Mouse (Mus musculus): ENCODE data around the gene Fat2.

Fat2 gene

DNA sequence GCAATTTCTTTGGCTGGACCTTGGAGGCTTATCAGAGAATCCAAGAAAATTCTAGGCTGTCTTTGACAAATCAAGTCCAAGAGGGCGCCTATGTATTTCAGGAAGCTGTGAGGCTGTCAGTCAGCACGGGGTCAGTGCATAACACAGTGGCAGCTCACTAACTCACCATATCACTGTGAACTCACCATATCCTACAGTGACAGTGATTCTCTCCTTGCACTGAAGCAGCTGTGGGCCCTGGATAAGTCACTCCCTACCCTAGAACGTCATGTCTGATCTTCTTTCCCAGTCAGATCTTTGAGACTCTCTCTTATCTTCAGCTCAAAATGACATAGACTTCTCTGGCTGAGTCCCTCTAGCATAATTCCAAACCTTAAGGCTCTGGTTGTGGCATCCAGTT is 96.9 kb downstream of the Fat2 start:
- no peak for DNase-seq (ENCODE audit: low spot score)

DNA sequence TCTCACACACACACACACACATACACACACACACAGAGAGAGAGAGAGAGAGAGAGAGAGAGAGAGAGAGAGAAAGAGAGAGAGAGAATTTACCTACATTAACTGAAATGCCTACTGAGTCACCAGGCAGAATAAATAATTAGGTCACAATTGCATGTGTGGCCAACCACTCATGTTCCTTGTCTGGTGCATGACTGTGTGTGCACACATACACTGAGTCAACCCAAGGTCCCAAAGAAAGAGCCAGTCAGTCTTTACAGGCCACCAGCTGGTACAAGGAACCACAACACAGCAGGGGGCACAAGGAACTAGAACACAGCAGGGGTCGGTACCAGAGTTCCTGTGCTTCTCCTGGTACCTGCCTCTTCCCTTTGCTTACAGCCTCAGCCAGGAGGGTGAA is 99.5 kb downstream of the Fat2 start:
- no peak for DNase-seq (ENCODE audit: low spot score)

GRCm38 (mm10) chr11:55234791-55235190 is 101.6 kb downstream of the Fat2 start:
- no peak for DNase-seq (ENCODE audit: low spot score)

DNA sequence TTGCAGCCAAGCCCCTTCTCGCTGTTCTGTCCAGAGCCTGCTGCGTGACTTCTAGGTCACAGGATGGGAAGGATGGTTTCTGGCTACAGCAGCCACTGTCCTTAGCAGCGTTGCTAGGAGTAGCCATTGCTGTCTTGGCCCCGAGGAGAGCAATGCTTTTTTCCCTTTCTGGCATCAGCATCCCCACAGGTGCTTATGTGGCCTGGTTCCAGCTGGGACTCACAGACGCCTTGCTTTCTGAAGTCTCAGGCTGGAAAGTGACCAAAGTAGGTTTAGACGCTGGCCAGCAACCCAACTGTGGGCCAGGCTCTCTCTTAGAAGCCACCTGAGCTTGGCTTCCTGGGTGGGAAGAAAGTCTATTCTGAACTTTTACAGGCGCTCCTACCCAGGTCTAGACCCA is 102.1 kb downstream of the Fat2 start:
- no peak for DNase-seq (ENCODE audit: low spot score)

GRCm38 (mm10) chr11:55231034-55231433 is 105.3 kb downstream of the Fat2 start:
- no peak for DNase-seq (ENCODE audit: low spot score)

DNA sequence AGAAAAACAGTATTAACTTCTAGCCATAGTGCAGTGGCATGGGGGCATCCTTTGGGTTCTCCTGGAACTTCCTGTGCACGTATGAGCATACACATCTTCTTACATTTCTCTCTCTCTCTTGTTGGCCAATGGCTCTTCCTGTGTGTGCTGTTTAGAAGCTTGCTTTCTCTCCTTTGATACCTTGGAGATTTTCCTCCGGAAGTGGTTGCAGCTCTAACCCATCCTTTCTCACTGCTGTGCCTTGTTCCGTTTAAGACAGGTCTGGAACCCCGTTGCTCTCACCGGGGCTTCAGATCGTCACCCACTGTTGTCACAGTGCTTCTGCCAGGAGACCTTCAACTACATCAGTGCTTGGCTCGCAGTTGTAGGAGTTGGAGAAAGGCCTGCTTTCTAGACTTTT is 115.1 kb downstream of the Fat2 start:
- DNase-seq (ENCODE audit: low spot score) = no peak

DNA sequence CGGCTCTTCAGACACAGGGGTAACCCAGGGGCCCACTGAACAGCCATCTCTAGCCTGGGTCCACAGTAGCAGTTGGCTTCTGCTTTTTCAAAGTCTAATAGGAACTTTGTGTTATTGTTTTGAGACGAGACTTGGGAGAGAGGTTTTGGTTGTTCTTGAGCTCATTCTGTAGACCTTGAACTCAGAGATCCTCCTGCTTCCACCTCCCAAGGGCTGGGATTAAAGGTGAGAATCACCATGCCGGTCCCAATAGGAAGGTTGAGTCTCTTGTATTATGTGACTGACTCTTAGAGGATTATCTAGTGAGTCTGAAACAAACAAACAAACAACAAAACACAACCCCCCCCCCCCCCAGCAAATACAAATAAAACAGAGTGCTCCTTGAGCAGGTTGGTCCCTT is 117.9 kb downstream of the Fat2 start:
- no peak for DNase-seq (ENCODE audit: low spot score)

DNA sequence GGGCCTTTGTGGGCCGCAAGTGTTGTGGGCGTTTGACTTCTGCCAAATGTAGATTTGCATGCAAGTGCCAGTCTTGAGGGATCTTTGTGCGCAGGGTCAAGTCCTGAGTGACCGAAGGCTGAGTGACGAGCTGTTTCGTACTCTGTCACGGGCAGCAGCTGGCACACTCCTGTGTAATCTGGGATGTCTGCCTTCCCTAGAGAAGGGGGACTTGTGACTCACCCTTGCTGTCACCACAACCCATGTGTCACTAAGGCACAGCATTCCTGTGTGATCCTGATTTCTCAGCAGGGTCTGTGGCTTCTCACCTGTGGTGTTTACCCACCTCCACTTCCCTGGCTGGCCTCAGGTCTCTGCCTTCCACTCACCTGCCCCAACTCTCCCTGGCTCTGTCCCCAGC is 118.5 kb downstream of the Fat2 start:
- DNase-seq (ENCODE audit: low spot score) = no peak

DNA sequence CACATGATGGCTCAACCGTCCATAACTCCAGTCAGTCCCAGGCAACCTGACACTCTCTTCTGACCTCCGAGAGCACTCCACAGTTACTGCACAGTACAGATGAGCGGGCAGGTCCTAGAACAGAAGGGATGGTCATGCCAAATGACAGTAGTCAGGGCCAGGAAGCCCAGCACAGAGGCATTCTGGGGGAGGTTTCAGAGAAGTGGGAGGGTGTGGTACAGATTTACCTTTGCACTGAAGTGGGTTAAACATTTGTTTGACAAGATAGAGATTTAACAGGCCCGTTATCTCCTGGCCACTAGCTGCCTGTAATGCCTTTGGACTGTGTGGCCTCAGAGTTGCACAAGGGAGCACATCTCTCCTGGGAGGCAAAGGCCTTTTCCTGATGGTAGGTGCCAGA is 118.9 kb downstream of the Fat2 start:
- DNase-seq (ENCODE audit: low spot score) = no peak

DNA sequence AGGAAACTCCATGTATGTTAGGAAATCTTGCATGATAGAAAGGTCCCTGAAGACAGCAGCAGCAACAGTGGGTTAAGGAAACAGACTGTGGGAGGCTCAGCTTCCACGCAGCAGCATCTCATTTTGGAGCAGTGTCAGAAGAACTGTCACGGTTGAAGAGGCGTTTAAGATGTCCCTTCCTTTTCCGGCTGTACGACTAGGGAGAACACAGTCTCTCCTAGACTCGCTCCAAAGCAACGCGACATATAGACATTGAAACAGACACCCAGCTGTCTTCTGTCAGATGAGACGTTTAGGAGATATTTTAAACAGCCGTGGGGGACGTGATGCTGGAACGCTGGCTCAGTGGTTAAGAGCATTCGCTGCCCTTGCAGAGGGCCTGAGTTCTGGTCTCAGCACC is 119.5 kb downstream of the Fat2 start:
- DNase-seq (ENCODE audit: low spot score) = no peak

- no peak for DNase-seq (ENCODE audit: low spot score)
Measured at GRCm38 (mm10) chr11:55216061-55216460, 120.3 kb downstream of the Fat2 start.

- DNase-seq (ENCODE audit: low spot score) = no peak
Measured at GRCm38 (mm10) chr11:55214978-55215377, 121.4 kb downstream of the Fat2 start.

- no peak for DNase-seq (ENCODE audit: low spot score)
Measured at GRCm38 (mm10) chr11:55214161-55214560, 122.2 kb downstream of the Fat2 start.

GRCm38 (mm10) chr11:55213518-55213917 is 122.8 kb downstream of the Fat2 start:
- no peak for DNase-seq (ENCODE audit: low spot score)

GRCm38 (mm10) chr11:55209626-55210353 is 126.6 kb downstream of the Fat2 start:
- DNase-seq (ENCODE audit: low spot score) = no peak

- DNase-seq (ENCODE audit: low spot score) = no peak
Measured at GRCm38 (mm10) chr11:55209032-55209431, 127.3 kb downstream of the Fat2 start.

DNA sequence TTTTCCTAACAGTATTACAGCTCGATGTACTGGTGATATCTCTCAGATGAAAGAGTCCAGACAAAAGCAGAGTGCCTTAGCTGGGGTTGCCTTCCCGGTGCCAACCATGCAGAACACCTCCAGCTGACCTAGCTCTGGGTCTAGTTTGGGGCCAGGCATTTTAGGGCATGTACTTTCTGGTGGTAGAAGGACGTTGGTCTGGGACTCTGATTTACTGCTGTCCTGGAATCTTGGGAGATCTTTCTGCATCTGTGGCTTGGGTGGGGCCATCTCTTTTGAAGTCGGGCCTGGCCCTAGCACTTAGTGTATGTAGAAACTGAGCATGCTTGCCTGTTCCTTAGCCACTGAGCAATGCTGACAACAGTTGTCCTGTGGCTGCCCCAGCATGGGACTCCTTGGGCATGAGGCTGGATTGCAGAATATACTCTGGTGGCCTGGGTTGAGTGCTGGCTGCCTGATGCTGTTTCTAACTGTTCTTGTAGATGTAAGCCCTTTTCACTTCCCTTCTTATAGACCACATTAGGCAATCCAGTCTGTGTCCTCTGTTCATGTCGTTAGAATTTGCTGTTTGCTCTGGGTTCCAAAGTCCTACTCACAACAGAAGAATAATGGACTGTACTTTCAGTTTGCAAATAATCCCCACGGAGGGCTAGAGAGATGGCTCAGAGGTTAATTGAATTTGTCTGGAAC is 128.2 kb downstream of the Fat2 start:
- no peak for DNase-seq (ENCODE audit: low spot score)

DNA sequence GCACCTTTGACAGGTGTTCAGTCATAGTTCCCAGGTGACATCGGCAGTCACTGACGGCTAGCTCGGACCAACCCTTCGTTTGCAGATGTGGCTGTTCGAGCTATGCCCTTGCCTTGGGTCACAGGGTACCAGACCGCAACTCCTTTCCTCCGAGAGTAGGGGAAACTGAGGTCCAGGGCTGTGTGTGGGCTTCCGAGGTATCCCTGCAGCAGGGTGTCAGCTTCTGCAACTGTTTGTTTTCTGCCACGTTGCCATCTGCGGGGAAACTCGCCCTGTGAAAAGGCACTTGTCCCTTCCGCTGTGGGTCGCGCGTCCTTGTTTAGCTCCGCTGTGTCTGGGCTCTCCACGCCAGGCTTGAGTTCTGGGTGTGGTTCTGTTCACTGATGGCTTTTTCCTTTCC is 131.8 kb downstream of the Fat2 start:
- DNase-seq (ENCODE audit: low spot score) = no peak

GRCm38 (mm10) chr11:55204159-55204596 is 132.2 kb downstream of the Fat2 start, which contains the start of gene Slc36a1:
Gene Slc36a1, plus strand, starts transcription at chr11:55204350.
- DNase-seq (ENCODE audit: low spot score) = peak; percentile 83
